Mouse (Mus musculus): Measurements from ENCODE around the gene Nlgn1. TPM values are rescaled to one million over a fixed set of nuclear protein-coding genes. Genes with fewer than 3 reads are reported as not detected.

Nlgn1 gene
- total RNA-seq, 1 experiment: 0.04 TPM

GRCm38 (mm10) chr3:25679373-25679772, 652.9 kb downstream of the Nlgn1 start:
- no peaks in the 10 kb centered on the region for H3K36me3 ChIP-seq (ENCODE audit: control insufficient read depth, insufficient read depth, low read length, poor library complexity, severe bottlenecking)
- no peak for TF ChIP-seq HCFC1 (IDR thresholded peaks at IDR 0.05; ENCODE audit: borderline replicate concordance, insufficient read depth, low read length)
- no peak for TF ChIP-seq ZNF384 (IDR thresholded peaks at IDR 0.05; ENCODE audit: low read depth, low read length)
- TF ChIP-seq ZC3H11A (IDR thresholded peaks at IDR 0.05; ENCODE audit: borderline replicate concordance, low read depth, low read length): no peak
- TF ChIP-seq MAFK (IDR thresholded peaks at IDR 0.05; ENCODE audit: insufficient read depth, low read depth, low read length): no peak
- no peak for TF ChIP-seq CHD2 (IDR thresholded peaks at IDR 0.05; ENCODE audit: low read depth, low read length)
- H3K27ac ChIP-seq (ENCODE audit: insufficient read depth, low read depth, low read length, poor library complexity, severe bottlenecking): no peak overlapping the region
- no peak for DNase-seq (ENCODE audit: low read depth, low spot score)
- H3K9me3 ChIP-seq (ENCODE audit: control insufficient read depth, insufficient read depth, low read depth, low read length): no peaks in the 10 kb centered on the region
- H3K4me1 ChIP-seq (ENCODE audit: control insufficient read depth in 2 of 2, insufficient read depth in 2 of 2, low read length in 2 of 2, poor library complexity in 1 of 2): no peaks in the 10 kb centered on the region; a peak in 1 of 4 replicates
- H3K4me3 ChIP-seq (ENCODE audit: insufficient read depth in 1 of 2, low read depth in 1 of 2, low read length in 2 of 2, poor library complexity in 1 of 2, severe bottlenecking in 1 of 2): no peak overlapping the region
- no peak overlapping the region for H3K9ac ChIP-seq (ENCODE audit: insufficient read depth, low read depth, low read length, poor library complexity, severe bottlenecking)
- in situ Hi-C loops (cut with MboI; ENCODE audit: low sequenced_read_pairs in 2 of 2, unreplicated experiment in 2 of 2): no loop called here

- Histone ChIP-seq H3K4me1 (ENCODE audit: control insufficient read depth in 2 of 2, insufficient read depth in 2 of 2, low read length in 2 of 2, poor library complexity in 1 of 2) (no peaks in the 10 kb centered on the region; a peak in 1 of 4 replicates), H3K4me3 (ENCODE audit: insufficient read depth in 1 of 2, low read depth in 1 of 2, low read length in 2 of 2, poor library complexity in 1 of 2, severe bottlenecking in 1 of 2) (no peak overlapping the region), H3K36me3 (ENCODE audit: control insufficient read depth, insufficient read depth, low read length, poor library complexity, severe bottlenecking) (no peaks in the 10 kb centered on the region), H3K27ac (ENCODE audit: insufficient read depth, low read depth, low read length, poor library complexity, severe bottlenecking) (no peak overlapping the region), H3K9ac (ENCODE audit: insufficient read depth, low read depth, low read length, poor library complexity, severe bottlenecking) (no peak overlapping the region), H3K9me3 (ENCODE audit: control insufficient read depth, insufficient read depth, low read depth, low read length) (no peaks in the 10 kb centered on the region)
- DNase-seq (ENCODE audit: low read depth, low spot score): no peak
- TF ChIP-seq HCFC1 (IDR thresholded peaks at IDR 0.05; ENCODE audit: borderline replicate concordance, insufficient read depth, low read length) (no peak), ZC3H11A (IDR thresholded peaks at IDR 0.05; ENCODE audit: borderline replicate concordance, low read depth, low read length) (no peak), MAFK (IDR thresholded peaks at IDR 0.05; ENCODE audit: insufficient read depth, low read depth, low read length) (no peak), CHD2 (IDR thresholded peaks at IDR 0.05; ENCODE audit: low read depth, low read length) (no peak), ZNF384 (IDR thresholded peaks at IDR 0.05; ENCODE audit: low read depth, low read length) (no peak)
- in situ Hi-C loops (cut with MboI; ENCODE audit: low sequenced_read_pairs in 2 of 2, unreplicated experiment in 2 of 2): no loop called here
These were observed 656.4 kb downstream of the Nlgn1 start for GRCm38 (mm10) chr3:25675888-25676287.

GRCm38 (mm10) chr3:25675069-25675468, 657.2 kb downstream of the Nlgn1 start:
- DNase-seq (ENCODE audit: low read depth, low spot score): peak; percentile 47
- in situ Hi-C loops (cut with MboI; ENCODE audit: low sequenced_read_pairs in 2 of 2, unreplicated experiment in 2 of 2): no loop called here
- TF ChIP-seq ZNF384 (IDR thresholded peaks at IDR 0.05; ENCODE audit: low read depth, low read length) (no peak), CHD2 (IDR thresholded peaks at IDR 0.05; ENCODE audit: low read depth, low read length) (no peak), MAFK (IDR thresholded peaks at IDR 0.05; ENCODE audit: insufficient read depth, low read depth, low read length) (no peak), HCFC1 (IDR thresholded peaks at IDR 0.05; ENCODE audit: borderline replicate concordance, insufficient read depth, low read length) (no peak), ZC3H11A (IDR thresholded peaks at IDR 0.05; ENCODE audit: borderline replicate concordance, low read depth, low read length) (0 out of 2 replicates have a peak, but pooled peaks have one; percentile 17)
- H3K36me3 ChIP-seq (ENCODE audit: control insufficient read depth, insufficient read depth, low read length, poor library complexity, severe bottlenecking): no peaks in the 10 kb centered on the region
- H3K27ac ChIP-seq (ENCODE audit: insufficient read depth, low read depth, low read length, poor library complexity, severe bottlenecking): no peak overlapping the region
- H3K9ac ChIP-seq (ENCODE audit: insufficient read depth, low read depth, low read length, poor library complexity, severe bottlenecking): no peak overlapping the region
- H3K4me3 ChIP-seq (ENCODE audit: insufficient read depth in 1 of 2, low read depth in 1 of 2, low read length in 2 of 2, poor library complexity in 1 of 2, severe bottlenecking in 1 of 2): no peak overlapping the region
- no peaks in the 10 kb centered on the region for H3K9me3 ChIP-seq (ENCODE audit: control insufficient read depth, insufficient read depth, low read depth, low read length)
- H3K4me1 ChIP-seq (ENCODE audit: control insufficient read depth in 2 of 2, insufficient read depth in 2 of 2, low read length in 2 of 2, poor library complexity in 1 of 2): no peaks in the 10 kb centered on the region; a peak in 1 of 4 replicates

GRCm38 (mm10) chr3:25673408-25673807, 658.9 kb downstream of the Nlgn1 start:
- no peak for DNase-seq (ENCODE audit: low read depth, low spot score)
- no peaks in the 10 kb centered on the region for H3K36me3 ChIP-seq (ENCODE audit: control insufficient read depth, insufficient read depth, low read length, poor library complexity, severe bottlenecking)
- no peaks in the 10 kb centered on the region; a peak in 1 of 4 replicates for H3K4me1 ChIP-seq (ENCODE audit: control insufficient read depth in 2 of 2, insufficient read depth in 2 of 2, low read length in 2 of 2, poor library complexity in 1 of 2)
- TF ChIP-seq ZNF384 (IDR thresholded peaks at IDR 0.05; ENCODE audit: low read depth, low read length) (no peak), HCFC1 (IDR thresholded peaks at IDR 0.05; ENCODE audit: borderline replicate concordance, insufficient read depth, low read length) (no peak), ZC3H11A (IDR thresholded peaks at IDR 0.05; ENCODE audit: borderline replicate concordance, low read depth, low read length) (no peak), MAFK (IDR thresholded peaks at IDR 0.05; ENCODE audit: insufficient read depth, low read depth, low read length) (no peak)
- no peak overlapping the region for H3K4me3 ChIP-seq (ENCODE audit: insufficient read depth in 1 of 2, low read depth in 1 of 2, low read length in 2 of 2, poor library complexity in 1 of 2, severe bottlenecking in 1 of 2)
- H3K27ac ChIP-seq (ENCODE audit: insufficient read depth, low read depth, low read length, poor library complexity, severe bottlenecking): no peak overlapping the region
- in situ Hi-C loops (cut with MboI; ENCODE audit: low sequenced_read_pairs in 2 of 2, unreplicated experiment in 2 of 2): no loop called here
- H3K9ac ChIP-seq (ENCODE audit: insufficient read depth, low read depth, low read length, poor library complexity, severe bottlenecking): no peak overlapping the region
- no peaks in the 10 kb centered on the region for H3K9me3 ChIP-seq (ENCODE audit: control insufficient read depth, insufficient read depth, low read depth, low read length)

GRCm38 (mm10) chr3:25672779-25673178, 659.5 kb downstream of the Nlgn1 start:
- TF ChIP-seq HCFC1 (IDR thresholded peaks at IDR 0.05; ENCODE audit: borderline replicate concordance, insufficient read depth, low read length) (no peak), ZNF384 (IDR thresholded peaks at IDR 0.05; ENCODE audit: low read depth, low read length) (no peak), ZC3H11A (IDR thresholded peaks at IDR 0.05; ENCODE audit: borderline replicate concordance, low read depth, low read length) (no peak), MAFK (IDR thresholded peaks at IDR 0.05; ENCODE audit: insufficient read depth, low read depth, low read length) (no peak), CHD2 (IDR thresholded peaks at IDR 0.05; ENCODE audit: low read depth, low read length) (no peak)
- Histone ChIP-seq H3K27ac (ENCODE audit: insufficient read depth, low read depth, low read length, poor library complexity, severe bottlenecking) (no peak overlapping the region), H3K4me1 (ENCODE audit: control insufficient read depth in 2 of 2, insufficient read depth in 2 of 2, low read length in 2 of 2, poor library complexity in 1 of 2) (no peaks in the 10 kb centered on the region; a peak in 1 of 4 replicates), H3K9me3 (ENCODE audit: control insufficient read depth, insufficient read depth, low read depth, low read length) (no peaks in the 10 kb centered on the region), H3K4me3 (ENCODE audit: insufficient read depth in 1 of 2, low read depth in 1 of 2, low read length in 2 of 2, poor library complexity in 1 of 2, severe bottlenecking in 1 of 2) (no peak overlapping the region), H3K36me3 (ENCODE audit: control insufficient read depth, insufficient read depth, low read length, poor library complexity, severe bottlenecking) (no peaks in the 10 kb centered on the region), H3K9ac (ENCODE audit: insufficient read depth, low read depth, low read length, poor library complexity, severe bottlenecking) (no peak overlapping the region)
- DNase-seq (ENCODE audit: low read depth, low spot score): no peak
- in situ Hi-C loops (cut with MboI; ENCODE audit: low sequenced_read_pairs in 2 of 2, unreplicated experiment in 2 of 2): no loop called here
